Mouse (Mus musculus): ENCODE measurements around the gene Ptar1. TPM values are rescaled to one million over a fixed set of nuclear protein-coding genes. Genes with fewer than 3 reads are reported as not detected.

The Ptar1 gene
- polyA plus RNA-seq (2017; shearing (Covaris generic)) = 20.6 TPM

GRCm38 (mm10) chr19:23687296-23688021, at the start of gene Ptar1:
Gene Ptar1, plus strand, starts transcription at chr19:23687429.

GRCm38 (mm10) chr19:23652644-23653043, 34.6 kb upstream of the Ptar1 start, which contains the start of gene 1700028P14Rik:
Gene 1700028P14Rik, minus strand, starts transcription at chr19:23652812.

GRCm38 (mm10) chr19:23758554-23759321, 71.5 kb downstream of the Ptar1 start, which contains the start of gene Apba1:
Gene Apba1, plus strand, starts transcription at chr19:23758887.

Other genes with a start within 250 kb of the Ptar1 start
- not detected for gene Mamdc2, start 239.0 kb upstream of the Ptar1 start, polyA plus RNA-seq (2017; shearing (Covaris generic))
- gene 1700028P14Rik, start 34.6 kb upstream of the Ptar1 start, polyA plus RNA-seq (2017; shearing (Covaris generic)) = not detected
- gene Apba1, start 71.5 kb downstream of the Ptar1 start, polyA plus RNA-seq (2017; shearing (Covaris generic)) = not detected

Data from effector memory CD4-positive, alpha-beta T cell, adult 5 months (primary cell).